Mouse (Mus musculus) layer of hippocampus, postnatal 25 days (tissue): Measurements from ENCODE around the gene Scn9a. TPM values are rescaled to one million over a fixed set of nuclear protein-coding genes. Genes with fewer than 3 reads are reported as not detected.
A peak's percentile ranks its signal among the peaks of the same experiment; 100 is the strongest.

Experiments used
- DNase-seq, 2 experiments: peaks; one replicate each; pipeline ENCODE4 v3.0.0; 2022; ENCODE audit warnings: mixed read lengths in 2 of 2, low spot score in 1 of 2; ENCODE audit errors: extremely low spot score in 1 of 2
- total RNA-seq, 2 experiments: library from RNA; stranded (reverse); gene quantifications; 2 replicates each; pipeline ENCODE4 v1.2.3; 2021

Gene Scn9a
- total RNA-seq, 2 experiments from 2014 or later = 4.0 to 4.3 TPM

- DNase-seq = no peak
These were observed 169.8 kb downstream of the Scn9a start for GRCm38 (mm10) chr2:66464874-66465458.

- no peak for DNase-seq
These were observed 170.8 kb downstream of the Scn9a start for GRCm38 (mm10) chr2:66463916-66464315.

GRCm38 (mm10) chr2:66462458-66462857 lies 172.3 kb downstream of the Scn9a start:
- DNase-seq = no peak

- DNase-seq = no peak
These were observed 194.1 kb downstream of the Scn9a start, which contains the start of gene Scn1a for GRCm38 (mm10) chr2:66440711-66441110. TSS of gene Scn1a (minus strand) at chr2:66440840.

GRCm38 (mm10) chr2:66439764-66440471 lies 194.8 kb downstream of the Scn9a start:
- DNase-seq = peak in 1 of 2 experiments; percentile 16

- no peak for DNase-seq
These were observed 198.5 kb downstream of the Scn9a start for GRCm38 (mm10) chr2:66436286-66436685.

Other genes with a start within 250 kb of the Scn9a start
- 10 to 100 TPM; 57.0 to 60.6 TPM for gene Scn1a, start 194.1 kb downstream of the Scn9a start, total RNA-seq
- under 1 TPM; 0.63 to 0.74 TPM for gene Scn7a, start 150.0 kb upstream of the Scn9a start, total RNA-seq